Mouse (Mus musculus): Measurements from ENCODE around the gene Gbp8.
A peak's percentile ranks its signal among the peaks of the same experiment; 100 is the strongest.
"Not testable (repeated sequence)": the region's sequence is repeated elsewhere in the genome, so short reads cannot be mapped to it uniquely, and the experiment has no call there.

The Gbp8 gene

GRCm38 (mm10) chr5:105055279-105055678, 84.1 kb downstream of the Gbp8 start:
- DNase-seq (ENCODE audit: low spot score) = no peak

GRCm38 (mm10) chr5:105053471-105054169, 85.7 kb downstream of the Gbp8 start:
- not testable (repeated sequence) for DNase-seq (ENCODE audit: low spot score)

- DNase-seq (ENCODE audit: low spot score) = no peak
Measured at GRCm38 (mm10) chr5:105032362-105032761, 107.0 kb downstream of the Gbp8 start.

GRCm38 (mm10) chr5:105012551-105012950, 126.8 kb downstream of the Gbp8 start:
- no peak for DNase-seq (ENCODE audit: low spot score)

GRCm38 (mm10) chr5:105011570-105011969, 127.8 kb downstream of the Gbp8 start:
- no peak for DNase-seq (ENCODE audit: low spot score)

GRCm38 (mm10) chr5:105010376-105010775, 129.0 kb downstream of the Gbp8 start:
- no peak for DNase-seq (ENCODE audit: low spot score)

- DNase-seq (ENCODE audit: low spot score) = no peak
Measured at GRCm38 (mm10) chr5:104989411-104989810, 149.9 kb downstream of the Gbp8 start.

- DNase-seq (ENCODE audit: low spot score) = no peak
Measured at GRCm38 (mm10) chr5:104988000-104988399, 151.3 kb downstream of the Gbp8 start.

GRCm38 (mm10) chr5:104986706-104987105, 152.6 kb downstream of the Gbp8 start:
- DNase-seq (ENCODE audit: low spot score) = peak; percentile 12

- DNase-seq (ENCODE audit: low spot score) = no peak
Measured at GRCm38 (mm10) chr5:104982535-104982934, 156.8 kb downstream of the Gbp8 start, which contains the start of gene Abcg3. TSS of gene Abcg3 (minus strand) at chr5:104982718.

- no peak for DNase-seq (ENCODE audit: low spot score)
Measured at GRCm38 (mm10) chr5:104979040-104979513, 160.3 kb downstream of the Gbp8 start.
